Mouse (Mus musculus) testis, adult 2 months (tissue): ENCODE measurements at regions not wholly inside any gene's neighbourhood (a gene's known extent, or its start where the extent isn't known, plus 50 kb on each side); places are given as distances from the start of the nearest gene placed in this dataset.

ENCODE experiments used
- H3K27ac ChIP-seq: fragments of 200-500 bp; 2 replicates; pipeline ENCODE4 v1.5.1; 2012; ENCODE audit warnings: low read depth, low read length; ENCODE audit not compliant: control insufficient read depth, insufficient read depth
- H3K27me3 ChIP-seq: fragments of 200-500 bp; 2 replicates; pipeline ENCODE4 v1.6.1; 2012; ENCODE audit warnings: mild to moderate bottlenecking, low read length, moderate library complexity; ENCODE audit not compliant: control insufficient read depth, insufficient read depth
- H3K36me3 ChIP-seq: fragments of 200-500 bp; 2 replicates; pipeline ENCODE4 v1.6.1; 2012; ENCODE audit warnings: mild to moderate bottlenecking, low read length; ENCODE audit not compliant: control insufficient read depth, insufficient read depth
- H3K4me1 ChIP-seq: fragments of 200-500 bp; 2 replicates; pipeline ENCODE4 v1.6.1; 2012; ENCODE audit warnings: low read length; ENCODE audit not compliant: control insufficient read depth, insufficient read depth
- H3K4me3 ChIP-seq: fragments of 200-500 bp; 2 replicates; pipeline ENCODE4 v1.5.1; 2012; ENCODE audit warnings: low read depth, mild to moderate bottlenecking, low read length, moderate library complexity, mixed read lengths; ENCODE audit not compliant: control insufficient read depth
- CTCF ChIP-seq: fragments of 200-500 bp; IDR thresholded peaks from 2 replicates; pipeline ENCODE4 v1.5.1; 2012; ENCODE audit warnings: low read depth, mild to moderate bottlenecking, inconsistent platforms, low read length, moderate library complexity; ENCODE audit not compliant: control insufficient read depth, insufficient read depth, insufficient replicate concordance
- POLR2A ChIP-seq: fragments of 200-500 bp; IDR thresholded peaks from 2 replicates; pipeline ENCODE4 v1.6.1; 2012; ENCODE audit warnings: low read depth, mild to moderate bottlenecking, inconsistent platforms, low read length, moderate library complexity; ENCODE audit not compliant: control insufficient read depth

- Histone ChIP-seq H3K4me1 (no peaks in the 10 kb centered on the region), H3K36me3 (no peaks in the 10 kb centered on the region), H3K4me3 (no peak overlapping the region), H3K27ac (no peak overlapping the region), H3K27me3 (no peaks in the 10 kb centered on the region)
- TF ChIP-seq POLR2A (no peak), CTCF (no peak)
Measured at GRCm38 (mm10) chr8:113916649-113917048, 68.1 kb upstream of the Adamts18 start.

GRCm38 (mm10) chr8:113917197-113917596 is 68.7 kb upstream of the Adamts18 start:
- H3K36me3 ChIP-seq: no peaks in the 10 kb centered on the region
- H3K4me1 ChIP-seq: no peaks in the 10 kb centered on the region
- TF ChIP-seq CTCF (no peak), POLR2A (no peak)
- H3K4me3 ChIP-seq: no peak overlapping the region
- H3K27ac ChIP-seq: no peak overlapping the region
- H3K27me3 ChIP-seq: no peaks in the 10 kb centered on the region

GRCm38 (mm10) chr8:113920306-113920705 is 71.8 kb upstream of the Adamts18 start:
- Histone ChIP-seq H3K4me1 (no peaks in the 10 kb centered on the region), H3K27me3 (no peaks in the 10 kb centered on the region), H3K36me3 (no peaks in the 10 kb centered on the region), H3K27ac (no peak overlapping the region), H3K4me3 (no peak overlapping the region)
- no peak for TF ChIP-seq CTCF
- TF ChIP-seq POLR2A: no peak

GRCm38 (mm10) chr8:113923381-113923780 is 74.8 kb upstream of the Adamts18 start:
- TF ChIP-seq CTCF (no peak), POLR2A (no peak)
- Histone ChIP-seq H3K27me3 (no peaks in the 10 kb centered on the region), H3K4me1 (no peaks in the 10 kb centered on the region), H3K36me3 (no peaks in the 10 kb centered on the region), H3K4me3 (no peak overlapping the region), H3K27ac (no peak overlapping the region)

- no peak overlapping the region for H3K4me3 ChIP-seq
- no peak overlapping the region for H3K27ac ChIP-seq
- no peaks in the 10 kb centered on the region for H3K4me1 ChIP-seq
- no peaks in the 10 kb centered on the region for H3K27me3 ChIP-seq
- H3K36me3 ChIP-seq: no peaks in the 10 kb centered on the region
- TF ChIP-seq CTCF: no peak
Measured at GRCm38 (mm10) chr8:113953721-113954120, 105.2 kb upstream of the Adamts18 start.

GRCm38 (mm10) chr8:113956439-113957043 is 108.0 kb upstream of the Adamts18 start:
- Histone ChIP-seq H3K27me3 (no peaks in the 10 kb centered on the region), H3K36me3 (no peaks in the 10 kb centered on the region), H3K4me3 (no peak overlapping the region), H3K27ac (no peak overlapping the region), H3K4me1 (no peaks in the 10 kb centered on the region)
- TF ChIP-seq POLR2A (no peak), CTCF (no peak)

- Histone ChIP-seq H3K27ac (no peak overlapping the region), H3K36me3 (no peaks in the 10 kb centered on the region), H3K4me1 (no peaks in the 10 kb centered on the region), H3K27me3 (no peaks in the 10 kb centered on the region), H3K4me3 (no peak overlapping the region)
- no peak for TF ChIP-seq POLR2A
- TF ChIP-seq CTCF: no peak
Measured at GRCm38 (mm10) chr8:113957821-113958220, 109.3 kb upstream of the Adamts18 start.

GRCm38 (mm10) chr8:113975810-113976209 is 127.3 kb upstream of the Adamts18 start:
- Histone ChIP-seq H3K27me3 (no peaks in the 10 kb centered on the region), H3K4me3 (no peak overlapping the region), H3K36me3 (no peaks in the 10 kb centered on the region), H3K4me1 (no peaks in the 10 kb centered on the region), H3K27ac (no peak overlapping the region)
- TF ChIP-seq POLR2A (no peak), CTCF (no peak)
